Mouse (Mus musculus) kidney, adult 11 months (tissue): ENCODE results near the gene Cd160.

Source experiments
- DNase-seq: peaks from one replicate; pipeline ENCODE4 v3.0.0; 2022

Cd160 gene

GRCm38 (mm10) chr3:96828308-96828864 is 765 bp downstream of the Cd160 start:
- no peak for DNase-seq

GRCm38 (mm10) chr3:96825261-96825660 is 3.9 kb downstream of the Cd160 start:
- no peak for DNase-seq

- peak; percentile 71 for DNase-seq
These were observed 4.5 kb downstream of the Cd160 start for GRCm38 (mm10) chr3:96824614-96825013.

GRCm38 (mm10) chr3:96823701-96824100 is 5.5 kb downstream of the Cd160 start:
- peak; percentile 70 for DNase-seq

GRCm38 (mm10) chr3:96821581-96821980 is 7.6 kb downstream of the Cd160 start:
- no peak for DNase-seq

- DNase-seq: peak; percentile 89
These were observed 8.8 kb downstream of the Cd160 start for GRCm38 (mm10) chr3:96820116-96820915.

GRCm38 (mm10) chr3:96814342-96814741 is 14.8 kb downstream of the Cd160 start:
- no peak for DNase-seq

GRCm38 (mm10) chr3:96813591-96814244 is 15.4 kb downstream of the Cd160 start:
- DNase-seq: peak; percentile 81

GRCm38 (mm10) chr3:96813106-96813505 is 16.0 kb downstream of the Cd160 start:
- DNase-seq: peak; percentile 64

- peak; percentile 82 for DNase-seq
These were observed 16.6 kb downstream of the Cd160 start for GRCm38 (mm10) chr3:96812395-96813091.

- no peak for DNase-seq
These were observed 17.9 kb downstream of the Cd160 start for GRCm38 (mm10) chr3:96811232-96811631.

GRCm38 (mm10) chr3:96808651-96809050 is 20.5 kb downstream of the Cd160 start:
- no peak for DNase-seq

GRCm38 (mm10) chr3:96808136-96808535 is 21.0 kb downstream of the Cd160 start:
- DNase-seq: no peak

GRCm38 (mm10) chr3:96802214-96802613 is 26.9 kb downstream of the Cd160 start:
- DNase-seq: no peak

GRCm38 (mm10) chr3:96800254-96800653 is 28.9 kb downstream of the Cd160 start:
- DNase-seq: no peak

GRCm38 (mm10) chr3:96788506-96788905 is 40.6 kb downstream of the Cd160 start:
- peak; percentile 72 for DNase-seq

GRCm38 (mm10) chr3:96787784-96788183 is 41.4 kb downstream of the Cd160 start:
- DNase-seq: no peak

- no peak for DNase-seq
These were observed 46.9 kb downstream of the Cd160 start for GRCm38 (mm10) chr3:96782236-96782635.

- DNase-seq: peak; percentile 65
These were observed 52.0 kb downstream of the Cd160 start for GRCm38 (mm10) chr3:96777120-96777519.

- no peak for DNase-seq
These were observed 56.2 kb downstream of the Cd160 start for GRCm38 (mm10) chr3:96772949-96773348.

GRCm38 (mm10) chr3:96769971-96770370 is 59.2 kb downstream of the Cd160 start:
- no peak for DNase-seq

GRCm38 (mm10) chr3:96764528-96764927 is 64.6 kb downstream of the Cd160 start:
- no peak for DNase-seq

- no peak for DNase-seq
These were observed 69.5 kb downstream of the Cd160 start for GRCm38 (mm10) chr3:96759695-96760094.
